Mouse (Mus musculus): ENCODE data around the gene Pkig.

- TF ChIP-seq CTCF (IDR thresholded peaks at IDR 0.05; ENCODE audit: insufficient read depth, low read depth, low read length) (no peak), POLR2A (IDR thresholded peaks at IDR 0.05; ENCODE audit: insufficient read depth, low read depth, low read length) (no peak)
Observed at GRCm38 (mm10) chr2:163615401-163615800, 42.8 kb upstream of the Pkig start.

Measured in olfactory bulb, adult 2 months (tissue).